Mouse (Mus musculus) limb, embryonic 15.5 days (tissue): ENCODE data around the gene Them7. TPM values are rescaled to one million over a fixed set of nuclear protein-coding genes. Genes with fewer than 3 reads are reported as not detected.

ENCODE experiments used
- ATAC-seq: fragments of 200-750 bp; cut with Nextera tagmentation; 2 replicates; pipeline ENCODE4 v1.8.0; 2017; ENCODE audit warnings: low read depth, moderate TSS enrichment; ENCODE audit not compliant: insufficient number of reproducible peaks, low FRiP score, low TSS enrichment
- H3K27ac ChIP-seq: fragments of 300-500 bp; sonication (generic); 2 replicates; pipeline ENCODE4 v1.5.1; 2015; ENCODE audit warnings: moderate library complexity, mild to moderate bottlenecking, inconsistent platforms
- H3K27me3 ChIP-seq: fragments of 300-500 bp; sonication (generic); 2 replicates; pipeline ENCODE4 v1.6.1; 2015; ENCODE audit warnings: inconsistent platforms
- H3K36me3 ChIP-seq: fragments of 300-500 bp; sonication (generic); 2 replicates; pipeline ENCODE4 v1.6.1; 2015; ENCODE audit warnings: inconsistent platforms
- H3K4me1 ChIP-seq: fragments of 300-500 bp; sonication (generic); 2 replicates; pipeline ENCODE4 v1.6.1; 2015; ENCODE audit warnings: inconsistent platforms
- H3K4me2 ChIP-seq: fragments of 300-500 bp; sonication (generic); 2 replicates; pipeline ENCODE4 v1.6.1; 2015; ENCODE audit warnings: mild to moderate bottlenecking, inconsistent platforms
- H3K4me3 ChIP-seq: fragments of 300-500 bp; sonication (generic); 2 replicates; pipeline ENCODE4 v1.5.1; 2015; ENCODE audit warnings: mild to moderate bottlenecking, inconsistent platforms
- H3K9ac ChIP-seq: fragments of 300-500 bp; sonication (generic); 2 replicates; pipeline ENCODE4 v1.6.1; 2015; ENCODE audit warnings: inconsistent platforms
- H3K9me3 ChIP-seq: fragments of 300-500 bp; sonication (generic); 2 replicates; pipeline ENCODE4 v1.6.1; 2016; ENCODE audit warnings: inconsistent platforms
- WGBS: fragments of 180-500 bp; shearing (Covaris S2); methylation state at CpG from one replicate; pipeline ENCODE4 v1.1.7; 2015; 5-methylcytosine and 5-hydroxymethylcytosine counted together
- polyA plus RNA-seq: library from polyadenylated mRNA; unstranded; fragments of >200 nt; fragmentation: Nextera tagmentation; extraction: Ambion mirVana; gene quantifications from 2 replicates; pipeline ENCODE4 v1.2.1, GENCODE M21; 2015

Them7 gene
- polyA plus RNA-seq, 1 experiment from 2014 or later, result 0.42 TPM

- Histone ChIP-seq H3K27ac (no peak overlapping the region), H3K4me2 (no peak overlapping the region), H3K4me1 (peaks cover 25% of the 10 kb centered on the region), H3K9me3 (no peaks in the 10 kb centered on the region), H3K27me3 (no peaks in the 10 kb centered on the region), H3K9ac (no peak overlapping the region), H3K4me3 (no peak overlapping the region), H3K36me3 (no peaks in the 10 kb centered on the region)
- no peak for ATAC-seq
- 85% methylated on average over 4 of the region's 4 CpGs for WGBS
Observed at GRCm38 (mm10) chr2:105400558-105400957, 176.4 kb downstream of the Them7 start.

- no peaks in the 10 kb centered on the region for H3K27me3 ChIP-seq
- H3K4me1 ChIP-seq, result peaks cover 11% of the 10 kb centered on the region
- no peak overlapping the region for H3K4me2 ChIP-seq
- H3K4me3 ChIP-seq, result no peak overlapping the region
- no peaks in the 10 kb centered on the region for H3K36me3 ChIP-seq
- H3K9ac ChIP-seq, result no peak overlapping the region
- no peak overlapping the region for H3K27ac ChIP-seq
- ATAC-seq, result no peak
- no peaks in the 10 kb centered on the region for H3K9me3 ChIP-seq
- 84% methylated on average over 2 of the region's 2 CpGs for WGBS
Observed at GRCm38 (mm10) chr2:105402180-105402579, 178.1 kb downstream of the Them7 start.

GRCm38 (mm10) chr2:105408511-105408910 is 184.4 kb downstream of the Them7 start:
- Histone ChIP-seq H3K27ac (no peak overlapping the region), H3K4me2 (no peak overlapping the region)
- no peak for ATAC-seq

GRCm38 (mm10) chr2:105409253-105409652 is 185.1 kb downstream of the Them7 start:
- H3K4me2 ChIP-seq, result no peak overlapping the region
- H3K4me3 ChIP-seq, result no peak overlapping the region
- H3K9me3 ChIP-seq, result no peaks in the 10 kb centered on the region
- H3K27me3 ChIP-seq, result no peaks in the 10 kb centered on the region
- WGBS, result 73% methylated on average over 1 of the region's 1 CpGs
- H3K27ac ChIP-seq, result no peak overlapping the region
- no peak for ATAC-seq
- no peaks in the 10 kb centered on the region for H3K4me1 ChIP-seq
- no peak overlapping the region for H3K9ac ChIP-seq
- H3K36me3 ChIP-seq, result no peaks in the 10 kb centered on the region

More at GRCm38 (mm10) chr2:105408511-105408910, 184.4 kb downstream of the Them7 start:
- no peaks in the 10 kb centered on the region for H3K4me1 ChIP-seq
- no peak overlapping the region for H3K9ac ChIP-seq
- no peak overlapping the region for H3K4me3 ChIP-seq
- no peaks in the 10 kb centered on the region for H3K27me3 ChIP-seq
- H3K9me3 ChIP-seq, result no peaks in the 10 kb centered on the region
- H3K36me3 ChIP-seq, result no peaks in the 10 kb centered on the region
- 69% methylated on average over 4 of the region's 4 CpGs for WGBS

- no peak overlapping the region for H3K9ac ChIP-seq
- no peak overlapping the region for H3K4me2 ChIP-seq
- H3K4me3 ChIP-seq, result no peak overlapping the region
- no peaks in the 10 kb centered on the region for H3K27me3 ChIP-seq
- peaks cover 15% of the 10 kb centered on the region for H3K4me1 ChIP-seq
- no peak overlapping the region for H3K27ac ChIP-seq
- no peaks in the 10 kb centered on the region for H3K9me3 ChIP-seq
- WGBS, result 77% methylated on average over 2 of the region's 2 CpGs
- no peak for ATAC-seq
- H3K36me3 ChIP-seq, result no peaks in the 10 kb centered on the region
Observed at GRCm38 (mm10) chr2:105414309-105414708, 190.2 kb downstream of the Them7 start.

- Histone ChIP-seq H3K9me3 (no peaks in the 10 kb centered on the region), H3K4me3 (no peak overlapping the region), H3K4me2 (no peak overlapping the region), H3K27ac (no peak overlapping the region), H3K36me3 (no peaks in the 10 kb centered on the region), H3K9ac (no peak overlapping the region), H3K4me1 (peaks cover 15% of the 10 kb centered on the region), H3K27me3 (no peaks in the 10 kb centered on the region)
- ATAC-seq, result no peak
- 50% methylated on average over 7 of the region's 7 CpGs for WGBS
Observed at GRCm38 (mm10) chr2:105416046-105416659, 192.0 kb downstream of the Them7 start.

- peaks cover 15% of the 10 kb centered on the region for H3K4me1 ChIP-seq
- no peaks in the 10 kb centered on the region for H3K27me3 ChIP-seq
- no peak overlapping the region for H3K9ac ChIP-seq
- no peak overlapping the region for H3K4me3 ChIP-seq
- H3K4me2 ChIP-seq, result no peak overlapping the region
- WGBS, result 40% methylated on average over 8 of the region's 8 CpGs
- no peak for ATAC-seq
- no peaks in the 10 kb centered on the region for H3K36me3 ChIP-seq
- H3K9me3 ChIP-seq, result no peaks in the 10 kb centered on the region
- H3K27ac ChIP-seq, result peak overlapping the region; percentile 27; the same call in 1 of the 2 replicates
Observed at GRCm38 (mm10) chr2:105416660-105417348, 192.7 kb downstream of the Them7 start.

- Histone ChIP-seq H3K4me2 (no peak overlapping the region), H3K4me3 (no peak overlapping the region), H3K9me3 (no peaks in the 10 kb centered on the region), H3K9ac (no peak overlapping the region), H3K27me3 (no peaks in the 10 kb centered on the region), H3K4me1 (peaks cover 15% of the 10 kb centered on the region), H3K36me3 (no peaks in the 10 kb centered on the region), H3K27ac (no peak overlapping the region)
- ATAC-seq, result no peak
- WGBS, result 45% methylated on average over 5 of the region's 5 CpGs
Observed at GRCm38 (mm10) chr2:105417663-105418062, 193.5 kb downstream of the Them7 start.

- no peaks in the 10 kb centered on the region for H3K27me3 ChIP-seq
- H3K9ac ChIP-seq, result no peak overlapping the region
- peaks cover 15% of the 10 kb centered on the region for H3K4me1 ChIP-seq
- no peak overlapping the region for H3K27ac ChIP-seq
- 85% methylated on average over 12 of the region's 12 CpGs for WGBS
- no peak overlapping the region for H3K4me2 ChIP-seq
- ATAC-seq, result no peak
- no peaks in the 10 kb centered on the region for H3K9me3 ChIP-seq
- H3K4me3 ChIP-seq, result no peak overlapping the region
- H3K36me3 ChIP-seq, result no peaks in the 10 kb centered on the region
Observed at GRCm38 (mm10) chr2:105418629-105419227, 194.6 kb downstream of the Them7 start.

- WGBS, result 63% methylated on average over 8 of the region's 8 CpGs
Observed at GRCm38 (mm10) chr2:105427447-105427846, 203.3 kb downstream of the Them7 start.

GRCm38 (mm10) chr2:105428029-105428428 is 203.9 kb downstream of the Them7 start:
- no peak overlapping the region for H3K27ac ChIP-seq
- H3K4me1 ChIP-seq, result peaks cover 5% of the 10 kb centered on the region; the same call in 1 of the 2 replicates
- H3K9me3 ChIP-seq, result no peaks in the 10 kb centered on the region
- no peak overlapping the region for H3K4me2 ChIP-seq
- ATAC-seq, result no peak
- H3K4me3 ChIP-seq, result no peak overlapping the region
- 4% methylated on average over 12 of the region's 12 CpGs for WGBS
- no peaks in the 10 kb centered on the region for H3K36me3 ChIP-seq
- 0 out of 2 replicates have a peak, but pooled peaks cover 3% of the 10 kb centered on the region for H3K27me3 ChIP-seq
- no peak overlapping the region for H3K9ac ChIP-seq

More at GRCm38 (mm10) chr2:105427447-105427846, 203.3 kb downstream of the Them7 start:
- Histone ChIP-seq H3K27me3 (0 out of 2 replicates have a peak, but pooled peaks cover 3% of the 10 kb centered on the region), H3K4me1 (0 out of 2 replicates have a peak, but pooled peaks cover 2% of the 10 kb centered on the region), H3K27ac (no peak overlapping the region), H3K9me3 (no peaks in the 10 kb centered on the region), H3K36me3 (no peaks in the 10 kb centered on the region), H3K9ac (no peak overlapping the region), H3K4me3 (no peak overlapping the region), H3K4me2 (no peak overlapping the region)
- ATAC-seq, result no peak

- no peak overlapping the region for H3K4me3 ChIP-seq
- ATAC-seq, result no peak
- WGBS, result 18% methylated on average over 6 of the region's 6 CpGs
- H3K4me2 ChIP-seq, result no peak overlapping the region
- H3K36me3 ChIP-seq, result no peaks in the 10 kb centered on the region
- peaks cover 8% of the 10 kb centered on the region; the same call in 1 of the 2 replicates for H3K4me1 ChIP-seq
- H3K9me3 ChIP-seq, result no peaks in the 10 kb centered on the region
- 0 out of 2 replicates have a peak, but pooled peaks cover 3% of the 10 kb centered on the region for H3K27me3 ChIP-seq
- no peak overlapping the region for H3K27ac ChIP-seq
- no peak overlapping the region for H3K9ac ChIP-seq
Observed at GRCm38 (mm10) chr2:105428467-105428866, 204.3 kb downstream of the Them7 start.
